Mouse (Mus musculus) forelimb bud, embryonic 11.5 days (tissue): ENCODE data around the gene Idh3g.

Experiments
- DNase-seq: peaks from one replicate; pipeline ENCODE4 v3.0.0-alpha.2; 2012; ENCODE audit warnings: low read depth, low spot score

Gene Idh3g

DNA sequence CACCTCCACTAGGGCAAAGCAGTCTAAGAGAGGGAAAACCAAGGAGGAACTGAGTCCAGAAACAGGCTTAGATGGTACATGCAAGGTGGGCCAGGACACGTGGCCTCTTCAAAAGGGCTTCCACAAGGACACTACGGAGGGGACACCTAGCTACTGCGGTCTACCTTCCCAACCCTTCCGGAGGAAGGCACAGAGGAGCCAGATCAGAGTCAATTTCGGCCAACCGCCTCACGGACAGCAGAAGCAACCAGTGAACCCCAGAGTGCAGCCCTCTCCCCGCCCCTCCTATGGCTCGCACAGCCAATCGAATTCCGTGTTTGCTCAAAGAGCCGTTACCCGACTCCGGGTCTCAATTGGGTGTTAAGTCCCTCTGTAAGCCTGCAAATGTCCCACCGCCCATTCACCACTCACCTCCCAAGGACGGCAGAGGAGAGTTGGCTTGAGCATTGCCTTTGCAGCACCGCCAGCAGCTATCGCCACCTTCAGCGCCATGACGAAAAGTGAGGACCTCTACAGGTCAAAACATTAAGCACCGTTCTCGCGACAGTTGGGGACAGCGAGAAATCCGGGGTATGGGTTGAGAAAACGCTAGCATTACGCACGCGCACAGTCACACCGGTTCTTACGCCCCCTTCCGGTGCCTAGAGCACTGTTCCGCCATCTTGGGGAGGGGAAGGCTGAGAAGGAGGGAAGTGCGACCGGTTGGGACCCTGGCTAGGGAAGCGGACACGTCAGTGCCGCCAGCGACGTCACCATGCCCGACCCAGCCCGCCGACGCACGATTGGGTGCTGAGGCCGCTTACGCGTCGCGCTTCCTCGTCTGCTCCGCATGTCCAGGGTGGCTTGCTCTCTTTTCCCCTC, at the start of gene Idh3g, which contains the start of gene Ssr4:
TSS of gene Idh3g (minus strand) at position 534 of the 861 bp plus-strand sequence.
TSS of gene Ssr4 (plus strand) at position 665 of the 861 bp plus-strand sequence.
- peak; percentile 96 for DNase-seq

DNA sequence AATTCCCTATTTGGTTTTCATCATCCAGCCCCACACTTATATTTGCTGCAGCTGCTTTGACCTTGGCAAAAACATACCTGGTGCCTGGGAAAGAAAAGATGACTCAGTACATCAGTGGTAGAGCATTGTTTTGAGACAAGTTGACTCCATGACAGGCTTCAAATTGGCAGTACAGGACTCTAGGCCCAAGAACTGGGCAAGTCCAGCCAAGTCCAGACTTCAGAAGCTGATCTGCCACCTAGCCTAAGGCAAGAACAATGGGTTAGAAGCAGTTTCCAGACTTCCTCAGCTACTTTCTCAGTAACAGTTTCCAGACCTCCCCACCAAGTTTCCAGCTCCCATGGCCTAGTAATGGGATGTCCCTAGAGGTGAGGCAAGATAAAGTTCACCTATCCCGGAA, 49.0 kb upstream of the Idh3g start:
- DNase-seq, result no peak

GRCm38 (mm10) chrX:73824185-73825151, 37.8 kb upstream of the Idh3g start, which contains the start of gene Pdzd4:
Gene Pdzd4 (minus strand): TSS chrX:73824969.
- peak; percentile 31 for DNase-seq

- DNase-seq, result no peak
Observed at GRCm38 (mm10) chrX:73823747-73824146, 37.0 kb upstream of the Idh3g start.

DNA sequence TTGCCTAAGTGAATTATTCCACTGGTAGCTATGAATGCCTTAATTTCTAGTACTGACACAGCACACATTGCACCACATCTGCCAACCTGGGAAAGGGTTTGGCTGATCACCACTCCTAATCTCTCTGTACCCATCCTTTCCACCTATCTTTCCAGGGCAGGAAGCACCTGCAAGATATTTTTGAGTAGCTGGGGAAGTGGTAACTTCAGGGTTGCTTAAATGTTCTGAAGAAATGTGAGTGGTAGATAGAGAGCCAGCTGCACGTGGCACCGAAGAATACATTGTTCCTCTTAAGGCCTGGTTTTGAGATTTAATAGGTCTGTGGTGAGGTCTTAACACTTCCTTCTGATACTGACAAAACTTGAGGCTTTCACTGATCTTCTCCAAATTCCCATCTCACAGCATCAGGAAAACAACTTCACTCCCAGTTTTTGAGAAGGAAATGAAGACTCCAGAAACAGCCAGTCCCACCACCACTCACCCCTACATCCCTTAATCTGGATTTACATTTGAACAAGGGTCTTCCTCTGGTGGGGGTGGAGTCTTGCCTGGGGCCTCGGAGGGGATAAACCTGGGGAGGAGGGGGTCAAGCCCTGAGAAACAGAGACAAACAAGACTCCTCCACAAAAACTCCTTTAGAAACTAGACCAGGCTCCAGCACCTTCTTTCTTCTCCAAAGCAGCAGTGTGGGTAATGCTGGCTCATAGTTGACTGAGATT, 30.1 kb upstream of the Idh3g start:
- no peak for DNase-seq

DNA sequence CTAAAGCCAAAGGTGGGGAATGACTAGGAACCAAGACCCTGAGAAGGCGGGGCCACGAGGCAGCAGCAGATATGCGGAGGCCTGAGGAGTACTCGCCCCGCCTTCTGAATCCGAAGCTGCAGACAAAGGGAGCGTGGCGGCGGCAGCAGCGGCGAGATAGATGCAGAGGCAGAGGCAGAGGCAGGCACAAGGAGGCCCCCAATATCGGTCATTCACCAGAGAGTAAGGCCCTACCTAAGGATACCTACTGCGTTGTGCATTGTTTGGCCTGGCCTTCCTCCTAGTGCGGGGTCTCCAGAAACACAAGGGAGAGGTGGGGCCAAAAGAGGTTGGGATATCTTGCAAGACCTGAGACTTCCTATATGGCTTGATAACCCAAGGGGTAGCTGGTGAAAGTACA, 28.4 kb upstream of the Idh3g start:
- DNase-seq, result peak; percentile 18

- peak; percentile 9 for DNase-seq
Observed at GRCm38 (mm10) chrX:73805814-73806213, 19.1 kb upstream of the Idh3g start.

GRCm38 (mm10) chrX:73798502-73798901, 11.8 kb upstream of the Idh3g start:
- DNase-seq, result peak; percentile 50

GRCm38 (mm10) chrX:73797511-73797910, 10.8 kb upstream of the Idh3g start:
- no peak for DNase-seq

DNA sequence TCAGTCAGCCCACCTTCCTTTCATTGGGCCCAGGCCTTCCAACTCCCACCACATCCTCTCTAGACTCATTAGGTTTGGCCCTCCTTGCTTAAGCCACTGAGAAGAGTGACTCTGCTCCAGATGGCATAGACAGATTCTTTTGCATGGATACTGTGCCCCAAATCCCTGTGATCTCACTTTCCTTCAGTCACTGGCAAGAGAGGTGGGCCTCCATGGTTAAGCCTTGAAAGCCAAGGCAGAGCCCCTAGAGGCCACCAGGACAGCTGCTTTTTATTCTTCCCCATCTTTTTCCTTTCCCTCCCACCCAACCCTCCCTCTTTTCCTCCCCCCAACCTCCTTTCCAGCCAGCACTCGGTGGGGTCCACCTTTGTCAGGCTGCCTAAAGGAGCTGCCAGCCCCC, 6.8 kb upstream of the Idh3g start:
- DNase-seq, result no peak

DNA sequence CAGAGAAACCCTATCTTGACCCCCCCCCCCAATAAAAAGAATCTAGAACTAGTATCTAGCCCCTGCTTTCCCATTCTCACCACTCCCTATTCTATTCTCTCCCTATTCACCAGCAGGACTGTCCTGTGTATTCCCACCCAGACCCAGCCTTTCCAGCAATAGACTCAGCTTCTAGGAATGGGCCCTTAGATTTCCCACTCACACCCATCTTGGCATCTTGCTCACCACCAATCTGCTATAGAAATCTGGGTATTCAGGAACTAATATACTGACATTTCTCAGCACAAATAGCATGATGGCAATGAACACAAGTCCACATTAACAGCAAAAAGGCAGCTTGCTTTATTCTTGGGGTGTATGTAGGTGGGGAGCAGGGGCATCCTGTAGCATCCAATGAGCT, 6.3 kb upstream of the Idh3g start:
- DNase-seq, result no peak

- no peak for DNase-seq
Observed at GRCm38 (mm10) chrX:73788501-73788900, 1.8 kb upstream of the Idh3g start.

- DNase-seq, result no peak
Observed at GRCm38 (mm10) chrX:73787225-73787558, 495 bp upstream of the Idh3g start.

- no peak for DNase-seq
Observed at GRCm38 (mm10) chrX:73785666-73786065, 1.0 kb downstream of the Idh3g start.

DNA sequence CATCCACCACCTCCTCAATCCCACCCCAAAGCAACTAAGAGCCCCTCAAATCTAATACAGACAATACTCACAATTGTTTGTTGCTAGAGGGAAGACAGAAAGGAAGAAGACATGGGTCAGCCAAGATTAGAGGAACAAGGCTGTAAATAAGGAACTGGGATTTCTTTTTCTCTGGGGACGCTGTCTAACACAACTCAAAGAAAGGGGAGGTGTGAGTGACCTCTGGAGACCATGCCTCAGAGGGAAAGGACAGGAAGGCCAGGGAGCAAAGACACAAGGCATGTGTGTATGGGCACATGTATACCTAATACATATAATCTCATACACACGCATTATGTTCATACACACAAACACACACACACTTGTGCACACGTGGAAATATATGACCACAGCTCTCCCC, 4.5 kb downstream of the Idh3g start:
- no peak for DNase-seq

- no peak for DNase-seq
Observed at GRCm38 (mm10) chrX:73774802-73775483, 11.8 kb downstream of the Idh3g start.

GRCm38 (mm10) chrX:73774168-73774760, 12.4 kb downstream of the Idh3g start, which contains the start of gene Srpk3:
Gene Srpk3 (plus strand): TSS chrX:73774405.
- DNase-seq, result no peak

- no peak for DNase-seq
Observed at GRCm38 (mm10) chrX:73767267-73767666, 19.4 kb downstream of the Idh3g start.

DNA sequence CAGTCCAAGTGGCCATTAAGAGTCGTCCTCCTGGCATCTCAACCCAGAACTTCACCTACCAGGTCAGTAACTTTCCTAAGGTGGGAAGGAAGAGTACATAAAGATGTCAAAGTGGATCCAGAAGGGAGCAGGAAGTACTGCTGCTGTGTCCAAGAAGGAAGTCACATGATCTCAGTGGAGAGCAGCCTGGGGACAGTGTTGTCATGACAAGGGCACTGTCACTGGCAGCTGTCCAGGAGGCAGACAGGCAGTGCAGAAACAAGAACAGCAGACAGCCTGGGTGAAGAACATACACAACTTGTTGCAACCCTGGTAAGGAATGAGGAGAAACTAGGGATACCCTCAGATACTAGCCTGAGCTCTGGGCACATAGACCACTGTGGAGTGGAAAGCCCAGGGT, 21.4 kb downstream of the Idh3g start:
- no peak for DNase-seq

DNA sequence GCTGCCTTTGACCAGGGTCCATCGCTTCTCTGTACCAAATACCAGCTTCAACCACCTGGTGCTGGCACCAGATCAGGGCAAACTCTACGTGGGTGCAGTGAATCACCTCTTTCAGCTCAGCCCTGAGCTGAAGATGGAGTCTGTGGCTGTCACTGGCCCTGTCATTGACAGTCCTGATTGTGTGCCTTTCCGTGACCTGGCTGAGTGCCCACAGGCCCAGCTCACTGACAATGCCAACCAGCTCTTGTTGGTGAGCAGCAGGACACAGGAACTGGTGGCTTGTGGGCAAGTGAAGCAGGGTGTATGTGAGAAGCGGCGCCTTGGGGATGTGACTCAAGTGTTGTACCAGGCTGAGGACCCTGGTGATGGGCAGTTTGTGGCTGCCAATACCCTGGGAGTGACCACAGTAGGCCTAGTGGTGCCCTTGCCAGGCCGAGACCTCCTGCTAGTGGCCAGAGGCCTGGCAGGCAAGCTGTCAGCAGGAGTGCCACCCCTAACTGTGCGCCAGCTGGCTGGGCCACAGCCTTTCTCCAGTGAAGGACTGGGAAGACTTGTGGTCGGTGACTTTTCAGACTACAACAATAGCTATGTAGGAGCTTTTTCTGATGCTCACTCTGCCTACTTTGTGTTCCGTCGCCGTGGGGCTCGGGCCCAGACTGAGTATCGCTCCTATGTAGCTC, 27.9 kb downstream of the Idh3g start:
- no peak for DNase-seq
